Mouse (Mus musculus): Measurements from ENCODE around the gene Ppp1r14c.

The Ppp1r14c gene

DNA sequence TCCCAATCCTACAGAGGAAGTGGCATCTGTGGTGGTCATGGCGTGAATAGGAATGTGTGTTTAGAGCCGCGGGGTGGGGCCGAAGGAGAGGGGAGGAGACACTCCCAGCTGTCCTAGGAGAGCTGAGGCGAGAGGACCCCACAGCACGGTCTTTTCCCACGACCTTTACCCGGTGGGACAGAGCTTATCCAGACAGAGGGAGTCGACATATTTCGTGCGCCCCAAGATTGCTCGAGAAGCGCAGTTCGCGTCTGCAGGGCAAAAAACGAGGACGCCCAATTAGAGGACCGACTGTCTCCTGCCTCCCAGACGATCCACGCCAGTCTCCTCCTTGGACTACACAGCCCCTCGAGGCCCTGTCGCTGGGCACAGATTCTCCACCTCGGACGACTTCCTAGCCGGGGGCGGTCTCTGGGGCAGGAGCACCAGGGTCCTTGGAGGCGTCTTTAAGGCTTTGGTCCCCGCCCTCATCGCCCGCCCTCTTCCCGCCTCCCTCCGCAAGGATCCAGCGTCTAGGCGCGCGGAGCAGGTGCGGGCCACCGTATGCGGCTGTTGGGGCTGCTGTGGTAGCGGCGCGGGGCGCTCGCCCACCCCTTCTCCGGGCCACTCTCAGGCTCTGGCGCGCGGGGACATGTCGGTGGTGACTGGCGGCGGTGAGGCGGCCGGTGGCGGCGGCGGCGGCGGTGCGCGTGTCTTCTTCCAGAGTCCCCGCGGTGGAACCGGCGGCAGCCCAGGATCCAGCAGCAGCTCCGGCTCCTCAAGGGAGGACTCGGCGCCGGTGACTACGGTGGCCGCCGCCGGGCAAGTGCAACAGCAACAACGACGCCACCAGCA is at the start of gene Ppp1r14c:
TSS of gene Ppp1r14c (plus strand) at position 22 of the 834 bp plus-strand sequence.
- peak; percentile 66 for DNase-seq (ENCODE audit: extremely low spot score, low spot score)

DNA sequence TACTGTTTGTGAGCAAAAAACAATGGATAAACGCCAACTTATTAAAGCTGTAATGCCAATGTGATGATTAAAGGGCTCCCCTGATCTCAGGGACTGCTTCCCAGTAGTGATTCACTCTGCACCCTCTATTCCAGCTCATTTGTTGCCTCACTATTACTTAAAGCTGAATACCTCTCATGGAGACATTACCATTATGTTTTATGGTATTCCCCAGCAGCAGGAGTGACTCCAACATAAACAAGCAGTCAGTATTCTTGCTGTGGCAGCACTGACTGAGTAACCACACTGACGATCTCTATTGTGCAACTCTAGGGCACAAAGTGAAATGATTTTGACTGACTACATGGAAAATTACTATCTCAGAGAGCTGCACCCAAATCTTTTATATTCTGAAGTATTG is 44.5 kb upstream of the Ppp1r14c start:
- DNase-seq (ENCODE audit: extremely low spot score, low spot score), result no peak

DNA sequence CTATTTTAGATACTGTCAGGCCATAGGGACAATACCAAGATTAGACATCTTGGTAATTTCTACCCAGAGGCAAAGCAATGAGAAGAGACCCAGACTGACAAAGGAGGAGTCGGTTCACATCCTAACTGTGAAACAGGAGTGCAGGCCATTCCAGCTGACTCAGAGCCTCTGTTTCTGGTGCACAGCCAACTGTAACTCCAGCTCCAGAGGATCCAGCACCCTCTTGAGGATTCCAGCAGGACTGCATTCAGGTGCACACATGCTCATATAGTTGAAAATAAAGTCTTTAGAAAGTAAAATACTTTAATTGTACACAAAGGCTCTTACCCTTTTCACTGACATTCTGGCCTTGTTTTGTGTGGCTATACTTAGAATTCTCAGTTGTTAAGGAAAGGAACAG is 40.4 kb upstream of the Ppp1r14c start:
- no peak for DNase-seq (ENCODE audit: extremely low spot score, low spot score)

DNA sequence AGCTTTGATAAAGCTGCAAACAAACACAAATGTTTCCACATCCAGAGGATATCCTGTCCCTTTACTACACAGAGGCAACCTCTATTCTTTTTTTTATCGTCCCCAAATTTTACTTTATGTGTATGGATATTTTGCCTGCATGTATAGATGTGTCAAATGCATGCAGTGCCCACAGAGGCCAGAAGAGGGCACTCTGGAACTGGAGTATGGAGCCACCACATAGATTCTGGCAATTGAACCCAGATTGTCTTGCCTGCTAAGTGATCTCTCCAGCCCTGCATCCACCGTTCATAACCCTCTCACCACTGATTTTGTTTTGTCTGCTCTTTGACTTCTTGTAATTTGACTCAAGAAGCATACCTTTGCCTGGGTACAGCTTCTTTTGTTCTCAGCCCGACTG is 33.0 kb upstream of the Ppp1r14c start:
- DNase-seq (ENCODE audit: extremely low spot score, low spot score), result peak; percentile 77

DNA sequence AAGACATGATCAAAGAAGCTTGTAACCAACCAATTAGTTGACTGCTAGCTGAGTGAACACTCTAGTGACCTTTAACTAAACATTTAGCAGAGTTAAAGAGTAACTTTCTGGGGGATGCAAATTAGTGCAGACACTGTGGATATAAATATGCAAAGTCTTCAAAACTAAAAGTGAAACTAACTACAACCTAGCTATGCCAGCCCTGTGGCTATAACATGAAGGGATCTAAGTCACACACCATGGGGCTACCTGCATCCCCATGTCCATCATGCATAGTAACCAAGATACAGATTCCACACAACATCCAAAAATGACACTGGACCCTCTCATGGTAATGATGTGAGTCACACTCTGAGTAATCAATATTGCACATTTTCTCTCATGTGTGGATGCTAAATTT is 31.3 kb upstream of the Ppp1r14c start:
- DNase-seq (ENCODE audit: extremely low spot score, low spot score), result no peak

DNA sequence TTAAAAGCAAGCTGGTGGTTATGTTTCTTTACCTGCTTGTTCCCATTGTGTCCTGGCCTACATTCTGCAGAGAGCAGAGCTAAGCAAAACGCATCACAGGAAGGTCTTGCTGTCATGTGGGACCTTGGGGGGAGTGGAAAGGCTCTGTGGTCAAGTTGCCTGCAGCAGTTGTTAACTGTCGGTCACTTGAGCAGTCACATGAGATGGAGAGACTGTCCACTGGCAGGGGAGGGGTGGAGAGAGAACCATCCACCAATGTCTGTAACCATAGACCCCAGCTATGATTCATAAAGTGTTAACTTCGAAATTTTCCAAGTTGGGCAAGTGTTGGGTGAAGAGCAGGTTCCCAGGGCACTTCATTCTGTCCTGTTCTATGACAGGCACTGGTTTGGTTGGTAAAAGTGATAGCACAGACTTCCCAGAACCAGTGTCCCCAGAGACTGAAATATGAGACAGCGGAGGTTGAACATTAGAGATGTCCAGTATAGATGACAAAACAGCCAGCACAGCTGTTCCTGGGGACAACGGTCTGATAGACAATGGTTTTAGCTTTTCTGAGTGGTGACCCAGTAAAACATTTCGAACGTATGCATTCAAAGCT is 29.0 kb upstream of the Ppp1r14c start:
- no peak for DNase-seq (ENCODE audit: extremely low spot score, low spot score)

DNA sequence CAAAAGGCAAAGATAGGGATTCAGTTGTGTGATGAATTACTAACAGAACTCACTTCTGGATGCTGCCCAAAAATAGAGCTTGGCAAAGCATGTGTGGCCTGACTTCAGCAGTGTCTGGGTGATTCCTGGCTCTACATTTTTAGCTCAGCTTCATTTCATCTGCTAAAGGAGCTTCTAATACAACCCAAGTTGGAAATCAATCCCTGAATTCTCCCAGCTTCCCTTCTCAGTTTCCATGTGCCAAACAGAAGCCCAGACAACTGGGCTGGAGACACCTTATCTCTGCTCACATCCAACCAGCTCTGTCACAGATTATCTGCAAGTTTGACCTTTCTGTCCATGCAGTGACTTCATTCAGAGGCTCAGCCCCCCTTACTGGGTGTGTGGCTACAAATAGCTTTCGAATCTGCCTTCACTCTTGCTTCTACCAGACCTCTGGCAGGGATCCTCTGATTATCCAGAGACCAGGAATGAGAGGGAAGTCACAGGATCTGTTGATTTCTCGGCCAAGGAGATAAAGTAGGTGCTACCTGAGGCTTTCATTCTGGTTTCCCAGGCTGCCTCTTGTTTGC is 28.4 kb upstream of the Ppp1r14c start:
- DNase-seq (ENCODE audit: extremely low spot score, low spot score), result no peak

DNA sequence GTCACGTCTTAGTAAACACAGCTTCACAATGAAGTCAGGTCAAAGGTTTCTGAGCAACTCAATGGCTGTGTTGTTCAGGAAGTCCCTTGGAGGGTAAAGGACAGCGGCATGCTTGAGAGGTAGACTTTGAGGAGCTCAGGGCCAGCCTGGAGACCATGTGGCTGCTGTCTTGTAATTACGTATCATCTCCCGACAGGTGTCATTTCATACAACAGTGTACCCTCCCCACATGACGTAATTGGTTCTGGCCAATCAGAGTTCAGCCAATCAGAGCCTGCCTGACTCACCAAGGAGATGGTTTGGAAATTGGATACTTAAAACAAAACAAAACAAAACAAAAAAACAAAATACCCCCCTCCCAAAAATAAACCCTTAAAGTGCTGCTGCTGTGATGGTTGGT is 20.2 kb upstream of the Ppp1r14c start:
- DNase-seq (ENCODE audit: extremely low spot score, low spot score), result no peak

DNA sequence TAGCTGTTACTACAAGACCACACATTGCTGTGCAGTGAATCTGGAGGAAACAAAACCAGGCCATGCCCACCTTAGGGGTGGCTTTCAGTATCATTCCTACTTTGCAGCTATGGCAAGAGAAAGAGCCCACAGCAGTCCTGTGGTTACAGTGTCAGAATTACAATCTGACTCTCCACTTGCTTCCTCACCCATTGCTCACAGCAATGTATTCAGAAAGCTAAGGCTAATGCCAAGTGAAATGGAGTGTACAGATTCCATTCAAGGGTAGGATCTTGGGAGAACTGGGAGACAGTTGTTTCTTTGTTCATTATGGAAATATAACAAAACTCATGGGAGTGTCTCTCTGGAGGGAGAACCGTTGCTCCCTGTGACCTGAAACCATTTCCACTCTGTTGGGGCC is 6.3 kb upstream of the Ppp1r14c start:
- DNase-seq (ENCODE audit: extremely low spot score, low spot score), result no peak

DNA sequence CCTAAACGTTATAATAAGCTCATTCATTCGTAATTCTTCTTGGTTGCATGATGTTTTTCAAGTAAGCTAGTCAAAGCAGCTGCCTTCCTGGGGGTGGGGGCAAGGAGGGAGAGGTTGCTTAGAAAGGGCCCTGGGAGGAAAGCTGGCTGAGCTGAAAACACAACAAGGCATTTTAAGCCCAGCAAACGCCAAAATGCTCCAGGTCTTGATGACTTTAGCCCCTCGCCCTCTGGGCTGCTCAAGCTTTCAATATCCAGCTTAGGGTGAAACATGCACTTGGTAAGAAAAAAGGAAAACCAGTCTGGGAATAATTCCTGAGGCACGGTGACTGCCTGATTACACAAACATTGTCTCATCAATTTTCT is 204 bp upstream of the Ppp1r14c start:
- peak; percentile 44 for DNase-seq (ENCODE audit: extremely low spot score, low spot score)

DNA sequence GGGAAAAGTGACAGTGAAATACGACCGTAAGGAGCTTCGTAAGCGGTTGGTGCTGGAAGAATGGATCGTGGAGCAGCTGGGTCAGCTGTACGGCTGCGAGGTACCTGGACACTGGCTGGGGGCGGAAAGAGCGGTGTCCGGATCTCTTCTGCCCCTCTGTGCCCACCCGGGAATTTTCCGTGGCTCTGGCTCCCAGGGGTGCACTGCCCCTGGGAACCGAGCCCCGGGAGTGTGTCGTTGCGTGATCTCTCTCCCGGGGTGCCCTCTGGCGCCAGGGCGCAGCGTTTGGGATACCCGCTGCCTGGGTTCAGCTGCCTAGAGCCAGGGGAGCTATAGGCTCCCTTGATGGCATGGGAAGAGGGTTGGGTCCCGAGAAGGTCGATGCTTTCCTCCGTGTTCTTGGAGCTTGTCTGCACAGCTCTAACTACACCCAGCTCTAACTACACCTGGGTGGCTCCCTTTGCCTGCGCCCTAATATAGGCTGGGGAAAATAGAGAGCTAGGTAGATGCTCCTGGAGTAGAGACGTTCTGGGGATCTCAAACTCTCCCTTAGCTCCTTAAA is 1.1 kb downstream of the Ppp1r14c start:
- DNase-seq (ENCODE audit: extremely low spot score, low spot score), result no peak

DNA sequence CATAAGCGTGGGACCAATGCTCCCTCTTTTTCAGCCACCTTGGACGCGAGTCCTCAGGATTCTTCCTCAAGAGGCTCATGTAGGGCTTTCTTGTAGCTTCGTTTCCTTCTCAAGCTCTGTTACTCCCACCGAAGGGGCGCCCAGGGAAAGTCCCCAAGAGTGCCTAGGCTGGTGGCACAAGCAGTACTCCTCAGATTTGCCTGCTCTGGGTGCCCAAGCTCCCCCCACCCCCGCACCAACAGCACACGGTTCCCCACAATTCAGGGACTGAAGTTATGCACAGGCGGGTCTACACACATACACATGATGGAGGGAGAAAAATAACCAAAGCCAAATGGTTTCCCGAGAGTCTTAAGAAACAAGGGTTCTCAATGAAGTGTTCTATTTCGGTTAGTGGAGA is 1.6 kb downstream of the Ppp1r14c start:
- no peak for DNase-seq (ENCODE audit: extremely low spot score, low spot score)

DNA sequence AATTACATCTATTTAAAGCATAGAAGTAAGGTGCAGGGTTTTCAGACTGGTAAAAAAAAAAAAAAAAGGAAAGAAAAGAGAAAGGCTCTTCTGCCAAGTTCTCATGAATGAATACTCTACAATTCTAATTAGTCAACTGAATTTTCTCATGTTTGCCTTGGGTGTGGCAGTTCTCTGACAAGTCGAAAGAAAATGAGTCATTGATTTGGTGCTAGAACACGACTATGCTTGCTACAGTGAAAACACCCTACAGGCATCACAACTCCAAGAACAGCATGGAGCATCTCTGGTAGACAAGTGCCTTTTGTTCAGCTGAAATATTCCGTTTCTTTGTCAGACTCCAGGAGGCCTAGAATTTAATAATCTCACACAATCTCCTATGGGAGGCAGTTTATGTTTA is 17.3 kb downstream of the Ppp1r14c start:
- DNase-seq (ENCODE audit: extremely low spot score, low spot score), result no peak

DNA sequence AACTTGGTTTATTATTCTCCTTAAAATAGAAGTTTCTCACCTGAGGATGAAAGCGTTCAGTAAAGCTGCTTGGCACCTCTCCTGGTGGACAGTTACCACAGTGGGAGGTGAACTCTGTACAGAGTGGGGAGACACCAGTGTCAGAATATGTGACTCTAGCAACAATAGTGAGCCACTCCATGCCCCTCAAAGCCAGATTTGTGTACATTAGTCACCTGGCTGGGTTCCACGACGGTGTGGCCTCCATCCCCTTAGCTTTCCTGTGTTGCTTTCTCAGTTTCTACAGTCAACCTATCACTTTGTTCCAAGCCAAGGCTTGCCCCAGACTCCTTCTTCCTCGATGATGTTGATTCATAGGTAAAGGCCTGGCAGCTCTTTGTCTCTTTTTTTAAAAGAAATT is 26.4 kb downstream of the Ppp1r14c start:
- no peak for DNase-seq (ENCODE audit: extremely low spot score, low spot score)

DNA sequence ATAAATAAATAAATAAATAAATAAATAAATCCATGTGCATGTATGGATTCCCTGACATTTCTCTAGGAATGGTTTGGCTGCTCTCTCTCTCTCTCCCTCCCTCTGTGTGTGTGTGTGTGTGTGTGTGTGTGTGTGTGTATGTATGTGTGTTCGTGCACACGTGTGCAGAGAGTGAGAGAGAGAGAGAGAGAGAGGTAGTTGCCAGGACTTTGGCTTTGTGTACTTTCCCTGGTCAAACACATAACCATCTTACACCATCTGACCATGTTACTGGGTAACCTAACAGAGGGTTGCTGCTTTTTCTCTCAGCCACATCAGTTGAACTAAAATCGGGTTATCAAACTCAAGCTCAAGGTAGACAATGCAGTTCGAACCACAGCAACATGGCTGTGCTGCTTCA is 27.7 kb downstream of the Ppp1r14c start:
- DNase-seq (ENCODE audit: extremely low spot score, low spot score), result no peak

DNA sequence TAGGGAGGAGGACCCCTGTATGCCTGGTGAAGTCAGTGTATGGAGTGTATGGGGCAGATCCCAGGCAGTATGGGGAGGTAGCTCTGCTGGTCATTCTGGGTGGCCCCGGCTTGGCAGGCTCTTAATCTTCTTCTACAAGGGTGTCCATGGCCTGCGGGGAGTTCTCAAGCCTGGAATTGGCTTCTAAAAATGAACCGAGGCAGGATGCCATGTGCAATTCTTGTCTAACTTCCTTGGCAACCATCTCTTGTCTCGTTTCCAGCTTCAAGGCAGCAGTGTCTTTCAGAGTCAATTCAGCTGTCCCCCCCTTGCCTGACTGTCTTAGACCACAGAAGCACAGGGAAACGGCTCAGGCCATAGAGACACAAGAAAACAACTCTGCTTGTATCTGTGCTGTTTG is 28.3 kb downstream of the Ppp1r14c start:
- DNase-seq (ENCODE audit: extremely low spot score, low spot score), result no peak

DNA sequence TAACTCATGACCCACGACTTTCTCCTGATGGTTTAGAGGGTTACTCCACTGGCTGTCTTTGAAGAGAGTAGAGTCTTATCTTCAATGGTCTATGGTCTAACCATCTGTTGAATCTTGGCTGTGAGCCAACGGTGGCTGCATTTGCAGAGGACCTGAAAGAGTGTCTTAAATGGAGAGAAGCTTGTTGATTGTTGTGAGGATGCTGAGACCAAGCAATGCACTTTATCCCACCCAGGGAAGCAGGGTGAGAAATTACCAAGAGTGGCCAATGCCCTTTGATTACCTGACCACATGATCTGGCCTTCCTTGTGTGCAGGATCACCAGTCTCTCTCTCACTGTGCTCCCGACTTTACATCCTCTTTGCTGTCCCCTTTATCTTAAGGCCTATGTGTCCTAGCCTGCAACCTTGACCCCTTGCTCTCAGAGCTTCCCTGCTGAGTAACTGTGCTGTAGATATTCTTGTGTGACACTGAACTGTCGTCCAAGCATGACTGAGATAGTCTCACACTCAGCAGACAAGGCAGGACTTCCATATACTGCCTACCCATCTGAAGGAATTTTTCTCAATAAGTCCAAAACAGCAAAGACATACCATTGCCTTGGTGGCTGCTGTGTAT is 28.9 kb downstream of the Ppp1r14c start:
- DNase-seq (ENCODE audit: extremely low spot score, low spot score), result no peak

DNA sequence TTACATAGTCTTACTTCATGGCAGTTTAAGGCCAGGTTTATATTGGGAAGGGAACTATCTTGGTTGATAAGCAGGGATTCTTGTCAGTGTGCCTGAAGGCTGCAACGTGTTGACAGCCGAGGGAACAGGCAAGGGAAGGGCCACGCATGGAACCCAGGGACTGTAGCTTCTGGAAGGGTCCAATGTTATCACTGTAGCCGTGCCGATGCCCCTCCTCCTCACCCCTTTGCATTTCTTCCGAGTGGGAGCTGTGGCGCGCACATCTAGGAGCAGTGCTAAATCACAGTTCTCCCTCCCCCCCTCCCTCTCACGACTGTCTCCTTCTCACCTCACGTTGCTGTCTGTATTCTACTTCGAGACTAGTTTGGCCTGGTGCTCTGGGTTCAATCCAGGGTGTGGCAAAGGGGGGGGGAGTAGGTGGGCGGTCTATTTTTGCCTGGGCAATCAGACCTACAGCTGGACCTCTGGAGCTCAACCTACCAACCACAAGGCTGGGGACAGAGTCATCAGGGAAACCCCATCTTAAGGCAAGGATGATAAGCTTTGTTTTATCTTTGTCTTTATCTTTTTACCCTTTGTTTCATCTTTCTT is 29.6 kb downstream of the Ppp1r14c start:
- DNase-seq (ENCODE audit: extremely low spot score, low spot score), result no peak

DNA sequence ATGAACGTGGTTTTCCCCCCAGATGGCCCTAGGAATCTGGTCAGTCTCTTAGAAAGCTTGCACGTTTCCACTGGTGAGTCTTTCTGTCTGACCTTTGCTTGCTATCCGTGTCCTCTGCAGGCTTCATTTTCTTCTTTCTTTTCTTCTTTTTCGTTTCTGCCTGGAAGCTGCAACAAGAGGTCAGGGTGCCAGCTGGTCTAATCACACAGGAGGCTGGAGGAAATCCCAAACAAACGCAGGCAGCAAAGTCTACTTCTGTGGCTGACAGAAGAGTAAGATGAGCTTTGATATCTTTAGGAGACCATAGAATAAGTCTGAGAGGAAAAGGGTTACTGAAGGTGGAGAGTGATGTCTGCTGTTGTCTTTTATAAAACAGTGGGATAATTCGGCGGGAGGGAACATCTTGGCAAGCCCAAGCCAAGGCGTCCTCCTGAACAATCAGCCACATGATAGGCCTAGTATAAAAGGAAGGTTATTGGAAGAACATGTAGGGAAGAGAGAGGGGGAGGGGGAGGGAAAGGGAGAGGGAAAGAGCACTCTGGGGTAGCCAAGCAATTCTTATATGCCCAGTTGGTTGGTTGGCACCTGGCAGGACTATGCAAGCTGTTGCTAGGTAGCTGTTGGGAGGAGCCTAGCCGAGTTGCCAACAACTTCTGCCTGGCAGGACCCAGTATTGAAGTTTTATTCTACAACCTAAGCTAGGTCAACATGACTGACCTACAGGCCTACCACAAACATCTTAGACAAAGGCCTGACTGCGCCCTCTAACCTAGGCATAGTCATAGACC is 30.3 kb downstream of the Ppp1r14c start:
- DNase-seq (ENCODE audit: extremely low spot score, low spot score), result no peak

DNA sequence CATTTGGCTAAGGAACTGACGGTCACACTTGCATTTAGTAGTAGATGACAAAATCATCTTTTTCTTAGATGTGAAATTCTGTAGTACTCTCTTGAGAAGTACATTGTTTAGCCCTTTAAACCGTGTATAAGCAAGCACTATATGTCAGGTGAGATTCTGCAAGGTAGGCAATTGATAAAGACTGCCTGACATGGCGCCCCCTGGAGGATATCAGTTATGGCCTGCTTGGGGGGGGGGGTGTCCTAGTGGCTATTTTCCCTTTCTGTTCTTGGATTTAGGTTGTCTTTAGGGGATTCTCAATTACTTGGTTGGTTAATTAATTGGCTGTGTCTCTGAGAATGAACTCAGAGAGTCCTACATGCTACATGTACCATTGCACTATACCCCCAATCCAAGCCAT is 31.5 kb downstream of the Ppp1r14c start:
- DNase-seq (ENCODE audit: extremely low spot score, low spot score), result no peak

DNA sequence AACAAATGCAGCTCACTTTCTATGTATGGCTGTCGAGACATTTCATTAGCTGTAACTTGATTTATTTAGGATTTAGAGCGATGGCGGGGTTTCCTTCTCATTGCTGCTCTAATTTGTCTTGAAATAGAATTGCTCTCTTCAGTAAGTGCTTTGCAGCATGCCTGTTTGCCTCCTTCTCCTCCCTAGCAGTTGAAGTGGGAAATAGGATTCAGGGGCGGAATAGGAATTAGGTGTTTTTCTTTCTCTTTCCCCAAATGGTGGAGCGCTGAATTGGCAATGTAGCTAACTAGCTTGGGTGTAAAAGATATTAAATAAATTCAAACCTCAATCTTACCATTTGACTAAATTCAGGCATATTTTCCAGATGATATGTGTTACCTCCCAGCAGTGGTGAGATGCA is 32.2 kb downstream of the Ppp1r14c start:
- no peak for DNase-seq (ENCODE audit: extremely low spot score, low spot score)

All from neural tube, embryonic 10.5 days (tissue).